Mouse (Mus musculus): ENCODE data around the gene Phactr4.

DNA sequence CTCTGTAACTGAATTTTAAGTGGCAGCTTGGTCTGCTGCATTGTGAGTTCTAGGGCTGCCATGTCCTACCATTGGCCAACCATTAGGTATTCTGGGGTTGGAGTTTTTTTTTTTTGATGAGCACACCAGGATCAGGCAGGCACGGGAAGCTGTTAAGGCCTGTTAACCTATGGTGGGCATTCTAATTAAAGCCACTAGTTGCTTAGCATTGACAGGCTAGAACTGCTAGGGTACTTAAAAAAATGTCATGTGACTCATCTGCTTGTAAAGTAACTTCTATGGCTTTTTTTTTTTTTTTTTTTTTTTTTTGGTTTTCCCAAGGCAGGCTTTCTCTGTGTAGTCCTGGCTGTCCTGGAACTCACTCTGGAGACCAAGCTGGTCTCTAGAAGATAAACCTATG, 111.1 kb downstream of the Phactr4 start:
- TF ChIP-seq POLR2A (IDR thresholded peaks at IDR 0.05; ENCODE audit: borderline replicate concordance, control insufficient read depth, low read depth, low read length): no peak
- no peak for TF ChIP-seq CTCF (IDR thresholded peaks at IDR 0.05; ENCODE audit: control insufficient read depth, insufficient read depth, low read length)
